Mouse (Mus musculus): ENCODE measurements around the gene Cys1. TPM values are rescaled to one million over a fixed set of nuclear protein-coding genes. Genes with fewer than 3 reads are reported as not detected.
A peak's percentile ranks its signal among the peaks of the same experiment; 100 is the strongest.

Cys1 gene
- polyA plus RNA-seq, 1 experiment from 2014 or later, result 2.1 TPM

GRCm38 (mm10) chr12:24696500-24697483 lies 15.2 kb upstream of the Cys1 start:
- Histone ChIP-seq H3K4me2 (replicated peaks) (no peak overlapping the region), H3K27me3 (replicated peaks) (no peaks in the 10 kb centered on the region), H3K27ac (no peak overlapping the region), H3K9me3 (no peaks in the 10 kb centered on the region), H3K4me1 (replicated peaks) (0 out of 2 replicates have a peak, but pooled peaks cover 5% of the 10 kb centered on the region), H3K9ac (no peak overlapping the region), H3K4me3 (replicated peaks) (no peak overlapping the region), H3K36me3 (no peaks in the 10 kb centered on the region)
- peak; percentile 88 for ATAC-seq
- 38% methylated on average over 16 of the region's 16 CpGs for WGBS

- Histone ChIP-seq H3K36me3 (no peaks in the 10 kb centered on the region), H3K4me2 (replicated peaks) (no peak overlapping the region), H3K4me1 (replicated peaks) (0 out of 2 replicates have a peak, but pooled peaks cover 7% of the 10 kb centered on the region), H3K4me3 (replicated peaks) (no peak overlapping the region), H3K27ac (no peak overlapping the region), H3K27me3 (replicated peaks) (no peaks in the 10 kb centered on the region), H3K9me3 (no peaks in the 10 kb centered on the region), H3K9ac (no peak overlapping the region)
- ATAC-seq, result no peak
- 80% methylated on average over 3 of the region's 3 CpGs for WGBS
Observed at GRCm38 (mm10) chr12:24690351-24690750, 8.7 kb upstream of the Cys1 start.

- ATAC-seq, result no peak; the same call in 1 of the 2 replicates
- Histone ChIP-seq H3K4me2 (replicated peaks) (peak overlapping the region; percentile 10; the same call in 1 of the 2 replicates), H3K27me3 (replicated peaks) (no peaks in the 10 kb centered on the region), H3K4me1 (replicated peaks) (peaks cover 14% of the 10 kb centered on the region), H3K27ac (peak overlapping the region; percentile 27; the same call in 1 of the 2 replicates), H3K9me3 (no peaks in the 10 kb centered on the region), H3K9ac (no peak overlapping the region), H3K36me3 (no peaks in the 10 kb centered on the region), H3K4me3 (replicated peaks) (no peak overlapping the region)
- 51% methylated on average over 11 of the region's 11 CpGs for WGBS
Observed at GRCm38 (mm10) chr12:24686696-24687346, 5.2 kb upstream of the Cys1 start.

- WGBS, result 42% methylated on average over 6 of the region's 6 CpGs
- H3K27me3 ChIP-seq (replicated peaks), result peaks cover 3% of the 10 kb centered on the region; the same call in 1 of the 2 replicates
- ATAC-seq, result peak; percentile 92
- no peak overlapping the region for H3K9ac ChIP-seq
- peaks cover 21% of the 10 kb centered on the region for H3K4me1 ChIP-seq (replicated peaks)
- H3K9me3 ChIP-seq, result no peaks in the 10 kb centered on the region
- H3K4me3 ChIP-seq (replicated peaks), result no peak overlapping the region
- peak overlapping the region; percentile 45 for H3K4me2 ChIP-seq (replicated peaks)
- no peaks in the 10 kb centered on the region for H3K36me3 ChIP-seq
- H3K27ac ChIP-seq, result 0 out of 2 replicates have a peak overlapping the region, but pooled peaks have one; percentile 27
Observed at GRCm38 (mm10) chr12:24686038-24686695, 4.6 kb upstream of the Cys1 start.

- WGBS, result 69% methylated on average over 7 of the region's 7 CpGs
- Histone ChIP-seq H3K27me3 (replicated peaks) (peaks cover 3% of the 10 kb centered on the region; the same call in 1 of the 2 replicates), H3K36me3 (no peaks in the 10 kb centered on the region), H3K9me3 (no peaks in the 10 kb centered on the region), H3K27ac (no peak overlapping the region), H3K4me1 (replicated peaks) (peaks cover 30% of the 10 kb centered on the region), H3K4me3 (replicated peaks) (no peak overlapping the region), H3K4me2 (replicated peaks) (no peak overlapping the region), H3K9ac (no peak overlapping the region)
- ATAC-seq, result no peak
Observed at GRCm38 (mm10) chr12:24683461-24683860, 1.8 kb upstream of the Cys1 start.

- peaks cover 3% of the 10 kb centered on the region; the same call in 1 of the 2 replicates for H3K27me3 ChIP-seq (replicated peaks)
Observed at GRCm38 (mm10) chr12:24682563-24682962, 950 bp upstream of the Cys1 start.

GRCm38 (mm10) chr12:24680492-24681285 lies 924 bp downstream of the Cys1 start:
- Histone ChIP-seq H3K9me3 (no peaks in the 10 kb centered on the region), H3K9ac (peak overlapping the region; percentile 71), H3K4me3 (replicated peaks) (peak overlapping the region; percentile 58), H3K4me1 (replicated peaks) (peaks cover 23% of the 10 kb centered on the region), H3K4me2 (replicated peaks) (peak overlapping the region; percentile 96), H3K27ac (no peak overlapping the region), H3K36me3 (no peaks in the 10 kb centered on the region), H3K27me3 (replicated peaks) (peaks cover 3% of the 10 kb centered on the region; the same call in 1 of the 2 replicates)
- ATAC-seq, result peak; percentile 44
- WGBS, result 2% methylated on average over 56 of the region's 61 CpGs

More at GRCm38 (mm10) chr12:24682563-24682962, 950 bp upstream of the Cys1 start:
- Histone ChIP-seq H3K4me3 (replicated peaks) (no peak overlapping the region), H3K4me2 (replicated peaks) (peak overlapping the region; percentile 96), H3K4me1 (replicated peaks) (peaks cover 30% of the 10 kb centered on the region), H3K9ac (no peak overlapping the region), H3K36me3 (no peaks in the 10 kb centered on the region), H3K27ac (peak overlapping the region; percentile 59), H3K9me3 (no peaks in the 10 kb centered on the region)
- 26% methylated on average over 8 of the region's 8 CpGs for WGBS
- peak; percentile 31 for ATAC-seq

- Histone ChIP-seq H3K4me2 (replicated peaks) (peak overlapping the region; percentile 96), H3K27ac (no peak overlapping the region), H3K36me3 (no peaks in the 10 kb centered on the region), H3K9ac (peak overlapping the region; percentile 71; the same call in 1 of the 2 replicates), H3K9me3 (no peaks in the 10 kb centered on the region), H3K27me3 (replicated peaks) (peaks cover 3% of the 10 kb centered on the region; the same call in 1 of the 2 replicates), H3K4me1 (replicated peaks) (peaks cover 23% of the 10 kb centered on the region), H3K4me3 (replicated peaks) (peak overlapping the region; percentile 58)
- 24% methylated on average over 9 of the region's 9 CpGs for WGBS
- ATAC-seq, result no peak
Observed at GRCm38 (mm10) chr12:24680096-24680491, 1.5 kb downstream of the Cys1 start.

GRCm38 (mm10) chr12:24662131-24662530 lies 19.5 kb downstream of the Cys1 start:
- H3K27ac ChIP-seq, result no peak overlapping the region
- 78% methylated on average over 5 of the region's 5 CpGs for WGBS
- H3K4me2 ChIP-seq (replicated peaks), result no peak overlapping the region
- ATAC-seq, result no peak
- peaks cover 8% of the 10 kb centered on the region; the same call in 1 of the 2 replicates for H3K36me3 ChIP-seq
- H3K27me3 ChIP-seq (replicated peaks), result no peaks in the 10 kb centered on the region
- no peaks in the 10 kb centered on the region for H3K9me3 ChIP-seq
- no peak overlapping the region for H3K4me3 ChIP-seq (replicated peaks)
- no peaks in the 10 kb centered on the region for H3K4me1 ChIP-seq (replicated peaks)
- H3K9ac ChIP-seq, result no peak overlapping the region

- peaks cover 2% of the 10 kb centered on the region; the same call in 1 of the 2 replicates for H3K4me1 ChIP-seq (replicated peaks)
- H3K36me3 ChIP-seq, result peaks cover 13% of the 10 kb centered on the region
- ATAC-seq, result no peak
- no peaks in the 10 kb centered on the region for H3K27me3 ChIP-seq (replicated peaks)
- H3K4me3 ChIP-seq (replicated peaks), result no peak overlapping the region
- no peak overlapping the region for H3K4me2 ChIP-seq (replicated peaks)
- WGBS, result 84% methylated on average over 4 of the region's 4 CpGs
- H3K9ac ChIP-seq, result no peak overlapping the region
- no peaks in the 10 kb centered on the region for H3K9me3 ChIP-seq
- no peak overlapping the region for H3K27ac ChIP-seq
Observed at GRCm38 (mm10) chr12:24661100-24661499, 20.5 kb downstream of the Cys1 start.

- Histone ChIP-seq H3K4me2 (replicated peaks) (no peak overlapping the region), H3K27me3 (replicated peaks) (no peaks in the 10 kb centered on the region), H3K27ac (no peak overlapping the region), H3K4me3 (replicated peaks) (no peak overlapping the region), H3K4me1 (replicated peaks) (peaks cover 2% of the 10 kb centered on the region; the same call in 1 of the 2 replicates), H3K36me3 (peaks cover 24% of the 10 kb centered on the region), H3K9me3 (no peaks in the 10 kb centered on the region), H3K9ac (no peak overlapping the region)
- ATAC-seq, result no peak
- 88% methylated on average over 9 of the region's 9 CpGs for WGBS
Observed at GRCm38 (mm10) chr12:24659923-24660322, 21.7 kb downstream of the Cys1 start.
